Mouse (Mus musculus): ENCODE results near the gene Large2. TPM values are rescaled to one million over a fixed set of nuclear protein-coding genes. Genes with fewer than 3 reads are reported as not detected.

The Large2 gene
- polyA plus RNA-seq (2017; shearing (Covaris generic)) = 0.84 TPM

GRCm38 (mm10) chr2:92374514-92374913 is at the start of gene Large2, which contains the start of gene Pex16:
Gene Large2 (minus strand): TSS chr2:92374869.
Gene Pex16 (plus strand): TSS chr2:92374676.

GRCm38 (mm10) chr2:92401091-92401561 is 26.5 kb upstream of the Large2 start, which contains the start of gene Mapk8ip1:
Gene Mapk8ip1 (minus strand): TSS chr2:92401263.

GRCm38 (mm10) chr2:92381901-92382588 is 7.4 kb upstream of the Large2 start, which contains the start of gene 1700029I15Rik:
Gene 1700029I15Rik (plus strand): TSS chr2:92382538.

Other genes starting within 250 kb of the Large2 start
- gene Pex16, start 193 bp downstream of the Large2 start, polyA plus RNA-seq (2017; shearing (Covaris generic)) = 70.1 TPM
- 10.2 TPM for gene 1700029I15Rik, start 7.7 kb upstream of the Large2 start, polyA plus RNA-seq (2017; shearing (Covaris generic))
- gene Mapk8ip1, start 26.4 kb upstream of the Large2 start, polyA plus RNA-seq (2017; shearing (Covaris generic)) = 2.3 TPM
- gene Cry2, start 59.2 kb upstream of the Large2 start, polyA plus RNA-seq (2017; shearing (Covaris generic)) = 17.3 TPM
- gene Slc35c1, start 85.7 kb upstream of the Large2 start, polyA plus RNA-seq (2017; shearing (Covaris generic)) = 84.2 TPM
- gene Chst1, start 224.8 kb upstream of the Large2 start, polyA plus RNA-seq (2017; shearing (Covaris generic)) = 0.15 TPM